Mouse (Mus musculus): ENCODE data around the gene Mtch1. TPM values are rescaled to one million over a fixed set of nuclear protein-coding genes. Genes with fewer than 3 reads are reported as not detected.

Gene Mtch1
- polyA plus RNA-seq, 2 experiments: 54.3 to 61.1 TPM

DNA sequence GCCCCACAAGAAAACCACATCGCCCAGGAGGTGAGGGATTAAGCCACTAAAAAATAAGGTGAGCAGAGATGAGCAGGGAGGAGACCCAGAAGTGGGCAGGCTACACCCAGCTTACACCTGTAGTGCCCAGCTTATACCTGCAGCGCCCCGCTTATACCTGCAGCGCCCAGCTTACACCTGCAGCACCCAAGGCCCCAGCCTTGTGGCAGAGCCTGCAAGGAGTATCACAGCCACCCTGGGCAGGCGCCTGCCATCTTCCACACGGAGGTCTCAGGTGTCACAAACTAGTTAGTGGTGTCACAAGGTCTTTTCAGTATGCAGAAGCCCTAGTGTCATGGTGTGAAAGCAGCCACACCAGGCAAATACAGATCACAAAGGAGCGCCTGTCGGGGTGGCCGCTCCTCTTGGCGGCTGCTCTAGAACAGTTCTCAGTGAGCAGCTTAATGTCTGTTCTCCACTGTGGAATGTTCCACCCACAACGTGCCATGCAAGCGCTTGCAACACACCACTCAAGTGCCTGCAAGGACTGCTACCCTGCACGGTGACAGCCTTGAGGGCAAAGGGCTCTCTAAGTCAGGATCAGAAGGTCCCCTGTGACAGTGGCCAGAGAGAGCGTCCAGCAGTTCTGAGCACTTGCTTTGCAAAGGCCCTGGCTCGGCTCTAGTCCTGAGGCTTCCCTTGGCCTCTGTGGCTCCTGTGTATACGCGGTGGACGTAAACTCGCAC, 11.3 kb downstream of the Mtch1 start:
- 84% methylated on average over 19 of the region's 19 CpGs for WGBS (ENCODE audit: insufficient replicate concordance)
- no peak overlapping the region for H3K4me3 ChIP-seq (ENCODE audit: insufficient read depth in 1 of 2, low read depth in 2 of 2, low read length in 2 of 2)
- no peak for DNase-seq (ENCODE audit: low read depth in 3 of 3, low spot score in 3 of 3)
- H3K4me1 ChIP-seq (replicated peaks; ENCODE audit: control insufficient read depth in 2 of 2, insufficient read depth in 2 of 2, low read length in 1 of 2): no peaks in the 10 kb centered on the region
- H3K9me3 ChIP-seq (ENCODE audit: control insufficient read depth, low read length): no peaks in the 10 kb centered on the region
- no peak overlapping the region for H3K9ac ChIP-seq (replicated peaks)
- no peak overlapping the region for H3K4me2 ChIP-seq (ENCODE audit: low read depth)
- no peaks in the 10 kb centered on the region for H3K27me3 ChIP-seq (ENCODE audit: control insufficient read depth, insufficient read depth, low read length)
- no peak for TF ChIP-seq CTCF (IDR thresholded peaks at IDR 0.05; ENCODE audit: low read depth)
- no peak for TF ChIP-seq EP300 (IDR thresholded peaks at IDR 0.05; ENCODE audit: low read depth)
- H3K36me3 ChIP-seq (replicated peaks; ENCODE audit: control insufficient read depth, insufficient read depth, low read depth): peaks cover 10% of the 10 kb centered on the region; the same call in 1 of the 2 replicates
- H3K27ac ChIP-seq: no peak overlapping the region
- no peak for ATAC-seq (ENCODE audit: insufficient read depth)

DNA sequence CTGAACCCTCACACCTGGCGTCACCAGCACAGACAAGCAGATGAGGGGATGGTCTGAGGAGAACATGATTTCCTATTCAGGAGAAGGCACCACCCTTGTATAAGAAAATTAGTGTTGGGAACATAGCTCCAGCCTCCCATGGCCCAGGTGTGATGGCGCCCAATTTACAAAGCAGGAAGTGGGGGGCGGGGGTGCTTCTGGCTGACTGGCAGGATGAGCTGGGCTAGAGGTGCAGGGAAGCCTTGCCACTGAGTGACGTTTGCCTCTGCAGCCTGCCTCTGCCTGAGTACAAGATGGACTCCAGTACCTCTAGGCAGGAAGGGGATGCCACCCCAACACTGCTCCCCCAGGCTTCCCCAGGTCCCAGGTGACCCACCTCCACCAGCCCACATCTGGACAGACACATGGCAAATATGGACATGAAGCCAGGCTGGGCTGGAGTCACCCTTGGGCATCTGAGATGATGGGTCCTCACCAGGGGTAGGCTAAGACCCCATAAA, 15.5 kb downstream of the Mtch1 start:
- no peak for ATAC-seq (ENCODE audit: insufficient read depth)
- Histone ChIP-seq H3K9ac (replicated peaks) (no peak overlapping the region), H3K4me1 (replicated peaks; ENCODE audit: control insufficient read depth in 2 of 2, insufficient read depth in 2 of 2, low read length in 1 of 2) (no peaks in the 10 kb centered on the region), H3K27ac (no peak overlapping the region), H3K4me3 (ENCODE audit: insufficient read depth in 1 of 2, low read depth in 2 of 2, low read length in 2 of 2) (no peak overlapping the region), H3K4me2 (ENCODE audit: low read depth) (no peak overlapping the region), H3K9me3 (ENCODE audit: control insufficient read depth, low read length) (no peaks in the 10 kb centered on the region), H3K36me3 (replicated peaks; ENCODE audit: control insufficient read depth, insufficient read depth, low read depth) (peaks cover 7% of the 10 kb centered on the region; the same call in 1 of the 2 replicates), H3K27me3 (ENCODE audit: control insufficient read depth, insufficient read depth, low read length) (no peaks in the 10 kb centered on the region; the same call in 1 of the 2 replicates)
- TF ChIP-seq EP300 (IDR thresholded peaks at IDR 0.05; ENCODE audit: low read depth) (no peak), CTCF (IDR thresholded peaks at IDR 0.05; ENCODE audit: low read depth) (no peak)
- no peak for DNase-seq (ENCODE audit: low read depth in 3 of 3, low spot score in 3 of 3)
- 63% methylated on average over 4 of the region's 4 CpGs for WGBS (ENCODE audit: insufficient replicate concordance)

DNA sequence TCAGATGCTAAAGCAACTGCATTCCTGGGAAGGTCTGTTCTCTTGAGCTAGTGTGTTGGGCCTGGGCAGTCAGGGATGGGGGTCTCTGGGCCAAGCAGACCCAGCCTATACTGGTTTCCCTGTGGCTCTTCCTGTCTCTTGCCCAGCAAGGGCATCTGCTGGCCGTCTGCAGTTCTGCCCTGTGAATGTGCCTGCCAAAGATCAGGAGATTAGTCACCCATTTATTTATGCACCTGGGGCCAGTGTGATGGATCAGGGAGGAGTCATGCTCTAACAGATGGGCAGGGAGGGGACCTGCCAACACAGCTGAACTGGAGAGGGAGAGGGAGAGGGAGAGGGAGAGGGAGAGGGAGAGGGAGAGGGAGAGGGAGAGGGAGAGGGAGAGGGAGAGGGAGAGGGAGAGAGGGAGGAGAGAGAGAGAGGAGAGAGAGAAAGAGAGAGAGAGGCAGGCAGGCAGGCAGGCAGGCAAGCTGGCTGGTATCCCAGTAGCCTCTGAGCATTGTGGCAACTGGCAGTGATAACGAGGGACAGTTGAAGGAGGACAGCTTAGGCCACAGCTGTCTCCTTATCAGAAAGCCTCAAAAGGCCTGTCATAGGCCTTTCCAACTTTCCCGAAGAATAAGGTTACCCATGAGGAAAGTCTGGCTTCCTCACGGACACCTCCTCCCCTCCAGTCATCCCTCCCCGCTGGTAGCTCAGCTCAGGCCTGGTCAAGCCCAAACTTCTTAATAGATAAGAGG, 16.9 kb downstream of the Mtch1 start:
- H3K27me3 ChIP-seq (ENCODE audit: control insufficient read depth, insufficient read depth, low read length): peaks cover 5% of the 10 kb centered on the region; the same call in 1 of the 2 replicates
- no peak for TF ChIP-seq CTCF (IDR thresholded peaks at IDR 0.05; ENCODE audit: low read depth)
- TF ChIP-seq EP300 (IDR thresholded peaks at IDR 0.05; ENCODE audit: low read depth): no peak
- peaks cover 7% of the 10 kb centered on the region; the same call in 1 of the 2 replicates for H3K36me3 ChIP-seq (replicated peaks; ENCODE audit: control insufficient read depth, insufficient read depth, low read depth)
- H3K4me1 ChIP-seq (replicated peaks; ENCODE audit: control insufficient read depth in 2 of 2, insufficient read depth in 2 of 2, low read length in 1 of 2): no peaks in the 10 kb centered on the region
- no peak overlapping the region for H3K4me2 ChIP-seq (ENCODE audit: low read depth)
- H3K9ac ChIP-seq (replicated peaks): no peak overlapping the region
- no peak for DNase-seq (ENCODE audit: low read depth in 3 of 3, low spot score in 3 of 3)
- H3K9me3 ChIP-seq (ENCODE audit: control insufficient read depth, low read length): no peaks in the 10 kb centered on the region
- ATAC-seq (ENCODE audit: insufficient read depth): no peak
- WGBS (ENCODE audit: insufficient replicate concordance): 32% methylated on average over 5 of the region's 5 CpGs
- H3K4me3 ChIP-seq (ENCODE audit: insufficient read depth in 1 of 2, low read depth in 2 of 2, low read length in 2 of 2): no peak overlapping the region
- H3K27ac ChIP-seq: no peak overlapping the region

DNA sequence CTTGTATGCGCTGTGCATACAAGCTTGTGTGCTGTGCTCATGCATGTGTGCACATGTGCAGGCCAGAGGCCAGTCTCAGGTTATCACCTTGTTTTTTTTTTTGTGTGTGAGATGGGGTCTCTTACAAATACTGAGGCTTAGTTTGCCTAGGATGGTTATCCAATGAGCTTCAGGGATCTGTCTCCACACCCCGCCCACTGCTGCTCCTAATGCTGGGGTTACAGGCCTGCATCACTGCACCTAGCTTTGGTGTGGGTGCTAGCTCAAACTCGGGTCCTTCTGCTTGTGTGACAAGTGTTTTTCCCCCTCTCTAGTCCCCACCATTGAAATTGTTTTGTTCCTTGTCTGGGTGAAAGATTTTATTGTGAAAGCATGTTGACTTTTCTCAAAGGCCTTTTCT, 17.5 kb downstream of the Mtch1 start:
- no peak overlapping the region for H3K4me2 ChIP-seq (ENCODE audit: low read depth)
- peaks cover 5% of the 10 kb centered on the region; the same call in 1 of the 2 replicates for H3K27me3 ChIP-seq (ENCODE audit: control insufficient read depth, insufficient read depth, low read length)
- no peak overlapping the region for H3K4me3 ChIP-seq (ENCODE audit: insufficient read depth in 1 of 2, low read depth in 2 of 2, low read length in 2 of 2)
- peaks cover 7% of the 10 kb centered on the region; the same call in 1 of the 2 replicates for H3K36me3 ChIP-seq (replicated peaks; ENCODE audit: control insufficient read depth, insufficient read depth, low read depth)
- no peak overlapping the region for H3K9ac ChIP-seq (replicated peaks)
- H3K9me3 ChIP-seq (ENCODE audit: control insufficient read depth, low read length): no peaks in the 10 kb centered on the region
- H3K27ac ChIP-seq: no peak overlapping the region
- 77% methylated on average over 3 of the region's 3 CpGs for WGBS (ENCODE audit: insufficient replicate concordance)
- H3K4me1 ChIP-seq (replicated peaks; ENCODE audit: control insufficient read depth in 2 of 2, insufficient read depth in 2 of 2, low read length in 1 of 2): no peaks in the 10 kb centered on the region
- ATAC-seq (ENCODE audit: insufficient read depth): no peak
- TF ChIP-seq EP300 (IDR thresholded peaks at IDR 0.05; ENCODE audit: low read depth): no peak
- TF ChIP-seq CTCF (IDR thresholded peaks at IDR 0.05; ENCODE audit: low read depth): no peak
- no peak for DNase-seq (ENCODE audit: low read depth in 3 of 3, low spot score in 3 of 3)

DNA sequence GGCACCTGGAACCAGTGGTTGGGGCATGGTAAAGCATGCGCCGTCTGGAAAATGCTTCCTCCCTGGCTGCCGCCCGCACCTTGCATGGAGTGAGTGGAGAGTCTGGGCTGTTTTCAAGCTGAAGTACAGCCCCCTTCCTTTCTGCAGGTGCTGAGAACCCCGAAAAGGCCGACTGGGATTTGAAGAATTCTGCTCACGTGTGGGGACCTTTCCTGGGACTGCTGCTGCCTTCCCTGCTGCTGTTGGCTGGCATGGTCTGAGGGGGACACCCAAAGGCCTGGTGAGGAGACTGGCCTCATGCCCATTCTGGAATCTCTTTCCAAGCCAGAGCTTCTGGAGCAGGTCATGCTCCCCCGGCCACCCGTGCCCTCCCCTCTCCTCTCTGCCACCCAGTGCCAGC, 20.0 kb downstream of the Mtch1 start:
- H3K4me3 ChIP-seq (ENCODE audit: insufficient read depth in 1 of 2, low read depth in 2 of 2, low read length in 2 of 2): no peak overlapping the region
- peaks cover 7% of the 10 kb centered on the region; the same call in 1 of the 2 replicates for H3K36me3 ChIP-seq (replicated peaks; ENCODE audit: control insufficient read depth, insufficient read depth, low read depth)
- H3K27me3 ChIP-seq (ENCODE audit: control insufficient read depth, insufficient read depth, low read length): peaks cover 5% of the 10 kb centered on the region; the same call in 1 of the 2 replicates
- WGBS (ENCODE audit: insufficient replicate concordance): 74% methylated on average over 9 of the region's 9 CpGs
- no peak overlapping the region for H3K9ac ChIP-seq (replicated peaks)
- H3K4me2 ChIP-seq (ENCODE audit: low read depth): no peak overlapping the region
- no peak overlapping the region for H3K27ac ChIP-seq
- TF ChIP-seq CTCF (IDR thresholded peaks at IDR 0.05; ENCODE audit: low read depth) (no peak), EP300 (IDR thresholded peaks at IDR 0.05; ENCODE audit: low read depth) (no peak)
- no peaks in the 10 kb centered on the region for H3K9me3 ChIP-seq (ENCODE audit: control insufficient read depth, low read length)
- 0 out of 4 replicates have a peak, but pooled peaks cover 0 to 3% of the 10 kb centered on the region in 2 experiments for H3K4me1 ChIP-seq (replicated peaks; ENCODE audit: control insufficient read depth in 2 of 2, insufficient read depth in 2 of 2, low read length in 1 of 2)
- ATAC-seq (ENCODE audit: insufficient read depth): no peak
- DNase-seq (ENCODE audit: low read depth in 3 of 3, low spot score in 3 of 3): no peak

Measured in liver, embryonic 14.5 days (tissue).